Mouse (Mus musculus) adipose tissue, adult 10 weeks (tissue): ENCODE data around the gene Ankrd34c. TPM values are rescaled to one million over a fixed set of nuclear protein-coding genes. Genes with fewer than 3 reads are reported as not detected.

Source experiments
- polyA plus RNA-seq: library from polyadenylated mRNA; stranded (reverse); fragments of 350-450 nt; fragmentation: Illumina TruSeq; extraction: RNeasy Lipid Tissue Mini Kit (QIAGEN cat#74804); gene quantifications from one replicate; pipeline ENCODE4 v1.2.3, GENCODE M21; 2014; ENCODE audit warnings: low read depth, low replicate concordance

Gene Ankrd34c
- not detected for polyA plus RNA-seq

DNA sequence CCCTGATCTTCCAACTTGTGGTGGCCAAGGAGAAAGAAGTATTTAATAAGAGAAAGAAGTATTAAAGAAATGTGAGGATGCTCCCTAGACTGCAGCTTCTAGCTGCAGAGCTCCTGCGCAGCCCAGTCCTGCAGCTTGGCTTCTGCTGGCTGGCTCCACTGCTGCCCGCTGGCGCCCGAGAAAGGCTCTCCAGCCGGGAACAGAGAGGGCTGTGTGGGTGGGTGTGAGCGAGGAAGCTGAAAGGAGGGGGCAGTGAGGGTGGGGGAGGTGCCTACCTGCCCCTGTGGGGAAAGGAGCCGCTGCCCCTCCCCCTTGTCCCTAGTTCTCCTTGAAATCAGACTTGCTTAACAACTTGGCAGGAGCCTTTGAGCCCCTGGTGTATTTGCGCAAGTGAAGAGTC lies at the start of gene Ankrd34c:
Gene Ankrd34c, minus strand, starts transcription at position 181 of the 400 bp plus-strand sequence.

DNA sequence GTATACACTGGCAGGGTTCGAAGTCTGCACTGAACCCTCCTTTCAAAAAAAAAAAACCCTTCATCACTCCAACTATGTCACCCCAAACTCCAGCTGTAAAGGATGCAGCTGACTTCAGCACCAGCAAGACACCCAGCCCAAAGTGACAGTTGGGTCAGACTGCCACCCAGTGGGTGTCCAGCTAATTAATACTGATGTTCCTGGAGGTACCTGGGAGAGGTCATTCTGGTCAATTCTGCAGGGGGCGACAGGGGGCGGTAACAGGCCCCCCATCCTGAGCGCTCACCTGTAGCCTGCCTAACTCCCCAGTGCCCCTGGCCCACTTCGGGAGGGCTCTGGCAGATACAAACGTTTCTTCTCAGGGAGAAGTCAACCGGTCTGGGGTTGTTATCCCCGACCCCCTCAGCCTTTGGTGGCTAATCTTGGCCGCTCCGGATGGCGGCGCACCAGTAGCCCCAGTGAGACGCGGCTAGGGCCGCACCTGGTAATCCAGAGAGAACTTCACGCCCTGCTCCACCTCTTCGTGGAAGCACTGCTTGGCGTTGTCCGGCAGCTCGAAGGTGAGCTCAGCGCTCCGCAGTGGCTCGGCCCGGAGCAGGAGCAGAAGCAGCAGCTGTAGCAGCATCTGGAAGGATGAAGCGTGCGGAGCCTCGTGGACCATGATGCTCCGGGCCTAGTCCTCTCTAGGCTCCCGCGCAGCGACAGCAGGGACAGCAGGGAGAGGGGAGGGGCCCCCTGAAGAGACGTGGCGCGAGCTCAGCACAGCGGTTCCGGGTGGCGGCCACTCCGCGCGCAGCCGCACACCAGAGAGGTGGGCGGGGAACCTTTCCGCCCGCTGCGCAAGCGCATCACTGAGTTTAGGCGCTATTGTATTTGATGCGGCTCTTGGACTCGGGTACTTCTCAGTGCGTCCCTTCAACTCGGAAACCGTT lies 33.7 kb downstream of the Ankrd34c start, which contains the start of gene Tmed3:
Gene Tmed3, minus strand, starts transcription at position 804 of the 932 bp plus-strand sequence.

Other genes starting within 250 kb of the Ankrd34c start
- gene Minar1, start 115.3 kb downstream of the Ankrd34c start, polyA plus RNA-seq = not detected
- 338 TPM for gene Tmed3, start 33.4 kb downstream of the Ankrd34c start, polyA plus RNA-seq
- 31.1 TPM for gene Rasgrf1, start 171.4 kb upstream of the Ankrd34c start, polyA plus RNA-seq